Mouse (Mus musculus): ENCODE results near the gene Fam124a.
"Not testable (repeated sequence)": the region's sequence is repeated elsewhere in the genome, so short reads cannot be mapped to it uniquely, and the experiment has no call there.

Gene Fam124a

GRCm38 (mm10) chr14:62555309-62555829 is at the start of gene Fam124a:
Gene Fam124a (plus strand): TSS chr14:62555737.
- peak; percentile 21 for DNase-seq (ENCODE audit: low spot score)

DNA sequence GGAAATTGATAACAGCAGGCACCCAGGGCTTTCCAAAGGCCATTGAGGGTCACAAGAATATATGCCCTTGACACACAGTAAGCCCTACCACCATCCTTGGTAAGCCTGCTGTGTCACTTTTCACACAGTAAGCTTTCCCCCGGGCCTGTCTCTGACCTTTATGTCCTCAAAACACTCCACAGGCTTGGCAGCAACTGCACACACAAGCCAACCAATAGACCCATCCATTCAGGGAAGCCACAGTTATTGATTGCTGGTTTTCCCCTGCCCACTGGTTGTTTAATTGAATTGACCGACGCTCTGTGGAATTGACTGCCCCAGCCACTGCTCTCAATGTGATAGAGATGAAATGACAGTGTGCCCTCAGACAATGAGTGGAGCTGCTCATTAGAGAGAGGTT is 49.3 kb upstream of the Fam124a start:
- DNase-seq (ENCODE audit: low spot score) = no peak

DNA sequence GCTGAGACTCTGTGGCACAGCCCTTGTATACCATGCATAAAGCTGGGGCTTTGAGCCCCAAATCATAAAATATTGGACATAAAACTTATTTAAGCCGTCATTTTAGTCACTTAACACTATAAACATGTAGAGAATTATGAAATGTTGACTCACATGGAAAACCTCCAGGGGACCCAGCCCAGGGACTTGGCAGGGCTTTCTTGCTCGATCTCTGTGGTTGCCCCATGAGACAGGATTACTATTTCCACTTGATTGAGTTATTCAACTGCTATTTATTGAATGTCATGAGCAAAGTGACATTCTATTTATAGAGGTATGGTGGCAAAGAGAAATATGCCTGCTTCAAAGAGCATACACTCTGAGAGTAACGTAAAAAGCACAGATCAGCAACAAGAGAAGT is 46.2 kb upstream of the Fam124a start:
- no peak for DNase-seq (ENCODE audit: low spot score)

GRCm38 (mm10) chr14:62512845-62513244 is 42.7 kb upstream of the Fam124a start:
- DNase-seq (ENCODE audit: low spot score) = no peak

GRCm38 (mm10) chr14:62530951-62531350 is 24.6 kb upstream of the Fam124a start:
- DNase-seq (ENCODE audit: low spot score) = no peak

GRCm38 (mm10) chr14:62536127-62536526 is 19.4 kb upstream of the Fam124a start:
- no peak for DNase-seq (ENCODE audit: low spot score)

GRCm38 (mm10) chr14:62536988-62537387 is 18.5 kb upstream of the Fam124a start:
- no peak for DNase-seq (ENCODE audit: low spot score)

DNA sequence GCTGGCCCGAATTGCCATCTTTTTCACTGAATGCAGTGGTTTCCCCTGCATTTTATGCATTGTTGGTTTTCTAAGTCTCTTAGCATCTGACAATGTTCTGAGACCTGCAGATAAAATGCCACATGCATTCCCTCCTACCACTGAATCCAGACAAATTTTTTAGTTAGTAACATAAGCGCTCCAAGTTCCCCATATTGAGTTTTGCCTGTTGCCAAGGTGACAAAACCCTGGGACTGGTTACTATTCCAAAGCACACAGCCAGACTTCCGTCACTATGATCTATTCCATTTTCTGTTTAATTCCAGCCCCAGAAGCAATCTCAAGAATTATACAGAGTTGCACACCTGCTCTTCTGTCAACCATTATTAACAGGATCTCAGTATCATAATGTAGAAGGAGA is 15.7 kb upstream of the Fam124a start:
- no peak for DNase-seq (ENCODE audit: low spot score)

GRCm38 (mm10) chr14:62541751-62542150 is 13.8 kb upstream of the Fam124a start:
- DNase-seq (ENCODE audit: low spot score) = no peak

DNA sequence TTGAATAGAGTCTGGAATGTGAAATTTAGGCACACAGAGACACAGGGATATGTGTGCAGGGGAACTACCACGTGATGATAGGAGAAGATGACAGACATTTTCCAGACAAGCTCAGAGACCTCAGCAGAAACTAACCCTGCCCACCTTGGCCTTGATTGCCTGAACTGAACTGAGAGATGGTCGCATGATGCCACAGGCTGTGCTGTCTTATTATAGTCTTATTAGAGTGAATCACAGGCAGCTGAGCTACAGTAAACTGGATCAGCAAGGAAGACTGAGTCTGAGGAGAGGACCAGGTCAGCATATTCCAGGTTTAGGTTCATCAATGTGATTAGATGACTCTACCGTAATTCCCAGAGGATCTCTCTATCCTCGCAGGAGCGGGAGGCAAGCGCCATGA is 9.2 kb upstream of the Fam124a start:
- DNase-seq (ENCODE audit: low spot score) = no peak

DNA sequence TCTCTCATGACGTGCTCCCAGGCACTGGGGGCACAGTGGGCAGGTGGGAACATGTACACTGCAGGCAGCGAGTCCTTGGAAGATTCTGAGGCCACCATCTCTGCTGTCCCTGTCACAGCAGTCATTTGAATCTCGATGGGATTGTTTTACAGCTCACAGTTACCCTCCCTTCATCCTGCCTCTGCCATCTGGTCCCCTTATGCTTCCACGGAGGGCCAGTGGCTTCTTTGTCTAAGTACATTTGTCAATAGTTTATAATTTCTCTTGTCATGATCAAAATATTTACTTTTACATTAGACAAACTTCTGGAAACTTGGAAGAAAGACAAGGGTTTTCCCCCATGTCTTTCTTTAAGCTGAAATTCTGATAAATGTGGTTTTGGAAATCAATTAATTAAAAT is 8.8 kb upstream of the Fam124a start:
- DNase-seq (ENCODE audit: low spot score) = no peak

DNA sequence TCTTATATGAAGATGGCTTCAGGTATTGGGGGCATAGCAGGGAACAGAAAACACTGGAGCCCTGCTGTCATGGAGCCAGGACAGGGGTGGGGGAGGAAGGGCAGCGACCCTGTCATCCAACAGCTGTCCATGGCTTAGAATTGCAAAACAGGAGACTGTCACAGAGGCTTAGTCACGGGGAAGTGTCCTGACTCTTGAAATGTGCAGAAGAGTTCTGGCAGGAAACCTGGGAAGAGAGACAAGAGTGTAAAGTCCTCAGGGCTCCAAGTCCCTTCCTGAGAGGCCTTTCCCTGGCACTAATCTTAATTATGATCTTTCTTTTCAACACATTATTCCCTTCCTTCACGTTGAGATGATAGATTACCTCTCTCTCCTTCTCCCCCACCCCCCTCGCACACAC is 5.4 kb upstream of the Fam124a start:
- no peak for DNase-seq (ENCODE audit: low spot score)

GRCm38 (mm10) chr14:62552771-62553170 is 2.8 kb upstream of the Fam124a start:
- no peak for DNase-seq (ENCODE audit: low spot score)

GRCm38 (mm10) chr14:62553786-62554185 is 1.8 kb upstream of the Fam124a start:
- DNase-seq (ENCODE audit: low spot score) = no peak

- DNase-seq (ENCODE audit: low spot score) = no peak
These were observed 588 bp downstream of the Fam124a start for GRCm38 (mm10) chr14:62555840-62556810.

DNA sequence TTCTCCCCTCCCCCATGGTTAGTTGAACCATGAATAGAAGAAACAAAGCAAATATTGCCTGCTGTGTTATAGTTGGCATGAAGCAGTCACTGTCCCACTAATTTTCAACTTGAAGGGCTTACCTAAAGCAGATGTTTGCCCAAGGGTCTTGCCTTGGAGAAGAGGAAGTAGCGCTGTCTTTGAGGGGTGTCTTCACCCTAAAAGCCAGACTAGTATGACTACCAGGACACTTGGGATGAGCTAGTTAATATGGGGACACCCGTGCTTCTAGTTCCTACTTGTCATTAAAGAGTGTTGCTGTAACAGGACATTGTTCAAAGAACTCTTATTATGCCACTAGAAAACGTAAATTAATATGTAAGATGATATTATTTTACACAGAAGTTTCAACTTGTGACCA is 1.6 kb downstream of the Fam124a start:
- DNase-seq (ENCODE audit: low spot score) = no peak

- DNase-seq (ENCODE audit: low spot score) = no peak
These were observed 6.6 kb downstream of the Fam124a start for GRCm38 (mm10) chr14:62561875-62562748.

GRCm38 (mm10) chr14:62563679-62564078 is 8.1 kb downstream of the Fam124a start:
- no peak for DNase-seq (ENCODE audit: low spot score)

- DNase-seq (ENCODE audit: low spot score) = not testable (repeated sequence)
These were observed 11.3 kb downstream of the Fam124a start, which contains the start of gene Gm4131 for GRCm38 (mm10) chr14:62566821-62567220. Gene Gm4131 (minus strand): TSS chr14:62566921.

DNA sequence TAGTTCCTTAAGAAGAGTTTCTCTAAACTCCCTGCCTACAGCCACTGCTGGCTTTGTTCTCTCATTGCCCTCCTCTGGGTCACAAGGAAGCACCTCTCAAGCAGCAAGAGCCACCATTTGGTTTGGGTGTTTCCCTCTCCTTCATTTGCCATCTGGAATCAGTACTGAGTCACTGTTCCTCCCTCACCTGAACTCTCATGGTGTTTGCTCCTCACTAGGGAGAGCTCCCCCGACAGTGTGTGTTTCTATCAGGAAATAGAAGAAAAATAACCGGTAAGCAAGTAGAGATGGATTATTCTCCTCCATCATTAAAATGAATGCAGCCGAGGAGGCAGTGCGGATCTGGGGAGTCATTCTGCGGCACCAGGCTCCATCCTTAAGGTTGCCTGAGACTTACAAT is 13.9 kb downstream of the Fam124a start:
- DNase-seq (ENCODE audit: low spot score) = no peak

- no peak for DNase-seq (ENCODE audit: low spot score)
These were observed 14.8 kb downstream of the Fam124a start for GRCm38 (mm10) chr14:62570299-62570698.

DNA sequence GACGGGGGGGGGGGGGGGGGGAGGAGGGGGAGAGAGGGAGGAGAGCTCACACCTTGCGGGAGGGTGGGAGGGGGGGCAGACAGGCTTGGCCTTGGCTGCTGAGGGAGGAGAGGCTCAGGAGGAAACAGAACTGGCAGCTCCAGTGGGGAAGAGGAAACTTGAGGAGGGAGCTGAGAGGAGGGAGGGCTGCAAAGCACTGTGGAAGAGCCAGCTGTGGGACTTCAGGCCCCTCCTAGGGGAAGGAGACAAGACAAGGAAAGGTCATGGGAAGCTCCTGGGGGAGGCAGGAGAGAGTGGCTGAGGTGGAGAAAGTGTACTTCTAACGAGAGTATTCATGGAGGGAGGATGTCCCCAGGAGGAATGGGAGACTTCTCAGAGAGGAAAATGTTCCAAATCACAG is 17.9 kb downstream of the Fam124a start:
- DNase-seq (ENCODE audit: low spot score) = no peak
